Mouse (Mus musculus): ENCODE results near the gene Nanos2. TPM values are rescaled to one million over a fixed set of nuclear protein-coding genes. Genes with fewer than 3 reads are reported as not detected.

Nanos2 gene
- polyA plus RNA-seq, 1 experiment from 2014 or later, result 0.85 TPM

- Histone ChIP-seq H3K4me2 (ENCODE audit: low read length) (peak overlapping the region; percentile 87), H3K4me3 (ENCODE audit: low read length) (0 out of 2 replicates have a peak overlapping the region, but pooled peaks have one; percentile 3), H3K27me3 (replicated peaks; ENCODE audit: control insufficient read depth, insufficient read depth, low read length) (no peaks in the 10 kb centered on the region), H3K36me3 (ENCODE audit: control insufficient read depth, insufficient read depth, low read length) (peaks cover 20% of the 10 kb centered on the region), H3K27ac (ENCODE audit: low read depth, low read length) (no peak overlapping the region), H3K9ac (ENCODE audit: low read depth, low read length) (no peak overlapping the region), H3K9me3 (ENCODE audit: control insufficient read depth, low read length) (no peaks in the 10 kb centered on the region), H3K4me1 (ENCODE audit: control insufficient read depth, insufficient read depth, low read depth, low read length) (peaks cover 34% of the 10 kb centered on the region)
- no peak for ATAC-seq
- WGBS, result 6% methylated on average over 12 of the region's 12 CpGs
Measured at GRCm38 (mm10) chr7:19006476-19006875, 19.3 kb downstream of the Nanos2 start.

GRCm38 (mm10) chr7:19007026-19007977 is 20.1 kb downstream of the Nanos2 start:
- ATAC-seq, result no peak
- Histone ChIP-seq H3K4me3 (ENCODE audit: low read length) (no peak overlapping the region), H3K36me3 (ENCODE audit: control insufficient read depth, insufficient read depth, low read length) (peaks cover 20% of the 10 kb centered on the region), H3K9ac (ENCODE audit: low read depth, low read length) (no peak overlapping the region; the same call in 1 of the 2 replicates), H3K27ac (ENCODE audit: low read depth, low read length) (no peak overlapping the region), H3K4me1 (ENCODE audit: control insufficient read depth, insufficient read depth, low read depth, low read length) (peaks cover 35% of the 10 kb centered on the region), H3K9me3 (ENCODE audit: control insufficient read depth, low read length) (no peaks in the 10 kb centered on the region), H3K4me2 (ENCODE audit: low read length) (peak overlapping the region; percentile 23; the same call in 1 of the 2 replicates), H3K27me3 (replicated peaks; ENCODE audit: control insufficient read depth, insufficient read depth, low read length) (no peaks in the 10 kb centered on the region)
- WGBS, result 77% methylated on average over 13 of the region's 13 CpGs

DNA sequence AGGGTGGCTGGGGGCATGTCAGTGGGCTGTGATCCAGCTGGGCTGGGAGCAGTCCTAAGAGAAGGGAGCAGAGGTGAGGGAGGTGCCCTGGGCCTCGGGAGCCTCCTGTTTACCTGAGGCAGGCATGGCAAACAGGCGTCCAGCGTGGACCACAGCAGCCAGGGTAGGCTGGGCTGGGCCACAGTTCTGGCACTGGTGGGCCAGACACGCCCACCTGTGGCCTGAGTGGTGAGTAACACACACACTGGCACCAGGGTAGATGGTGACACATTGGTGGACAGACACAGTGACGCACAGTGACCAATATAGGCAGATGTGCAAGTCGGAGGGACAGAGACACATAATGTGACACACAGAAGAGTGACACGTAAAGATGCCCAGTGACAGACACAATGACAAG is 23.4 kb downstream of the Nanos2 start:
- Histone ChIP-seq H3K27me3 (replicated peaks; ENCODE audit: control insufficient read depth, insufficient read depth, low read length) (no peaks in the 10 kb centered on the region), H3K4me1 (ENCODE audit: control insufficient read depth, insufficient read depth, low read depth, low read length) (peaks cover 23% of the 10 kb centered on the region), H3K4me2 (ENCODE audit: low read length) (no peak overlapping the region), H3K36me3 (ENCODE audit: control insufficient read depth, insufficient read depth, low read length) (peaks cover 16% of the 10 kb centered on the region), H3K27ac (ENCODE audit: low read depth, low read length) (no peak overlapping the region), H3K4me3 (ENCODE audit: low read length) (no peak overlapping the region), H3K9me3 (ENCODE audit: control insufficient read depth, low read length) (no peaks in the 10 kb centered on the region), H3K9ac (ENCODE audit: low read depth, low read length) (no peak overlapping the region)
- 84% methylated on average over 7 of the region's 7 CpGs for WGBS
- no peak for ATAC-seq

- Histone ChIP-seq H3K4me2 (ENCODE audit: low read length) (peak overlapping the region; percentile 57), H3K9ac (ENCODE audit: low read depth, low read length) (peak overlapping the region; percentile 36), H3K27me3 (replicated peaks; ENCODE audit: control insufficient read depth, insufficient read depth, low read length) (no peaks in the 10 kb centered on the region), H3K27ac (ENCODE audit: low read depth, low read length) (no peak overlapping the region), H3K4me3 (ENCODE audit: low read length) (peak overlapping the region; percentile 5), H3K4me1 (ENCODE audit: control insufficient read depth, insufficient read depth, low read depth, low read length) (peaks cover 9% of the 10 kb centered on the region), H3K9me3 (ENCODE audit: control insufficient read depth, low read length) (no peaks in the 10 kb centered on the region), H3K36me3 (ENCODE audit: control insufficient read depth, insufficient read depth, low read length) (peaks cover 4% of the 10 kb centered on the region; the same call in 1 of the 2 replicates)
- ATAC-seq, result 0 out of 2 replicates have a peak, but pooled peaks have one; percentile 2
- 5% methylated on average over 29 of the region's 31 CpGs for WGBS
Measured at GRCm38 (mm10) chr7:19012025-19012621, 24.9 kb downstream of the Nanos2 start.

DNA sequence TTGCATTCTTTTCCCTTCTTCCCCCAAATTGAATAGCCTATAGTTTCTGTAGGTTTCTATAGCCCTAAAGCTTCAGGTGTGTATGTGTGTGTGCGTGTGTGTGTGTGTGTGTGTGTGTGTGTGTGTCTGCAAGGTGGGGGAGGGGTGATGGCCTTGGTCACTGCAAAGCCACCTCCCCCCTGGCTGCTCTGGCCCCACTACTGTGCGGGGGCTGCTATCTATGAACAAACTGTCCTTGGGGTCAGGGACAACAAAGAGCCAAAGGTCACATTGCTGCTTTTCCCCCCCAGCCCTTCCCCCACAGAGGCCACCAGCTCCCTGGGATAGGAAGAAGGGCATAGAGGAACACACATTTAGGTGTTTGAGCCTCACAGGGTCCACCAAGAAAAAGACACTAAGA is 25.7 kb downstream of the Nanos2 start:
- Histone ChIP-seq H3K27me3 (replicated peaks; ENCODE audit: control insufficient read depth, insufficient read depth, low read length) (no peaks in the 10 kb centered on the region), H3K4me1 (ENCODE audit: control insufficient read depth, insufficient read depth, low read depth, low read length) (peaks cover 7% of the 10 kb centered on the region), H3K27ac (ENCODE audit: low read depth, low read length) (no peak overlapping the region), H3K9ac (ENCODE audit: low read depth, low read length) (no peak overlapping the region), H3K9me3 (ENCODE audit: control insufficient read depth, low read length) (no peaks in the 10 kb centered on the region), H3K36me3 (ENCODE audit: control insufficient read depth, insufficient read depth, low read length) (no peaks in the 10 kb centered on the region), H3K4me3 (ENCODE audit: low read length) (no peak overlapping the region), H3K4me2 (ENCODE audit: low read length) (no peak overlapping the region; the same call in 1 of the 2 replicates)
- no peak for ATAC-seq
- 57% methylated on average over 2 of the region's 2 CpGs for WGBS

DNA sequence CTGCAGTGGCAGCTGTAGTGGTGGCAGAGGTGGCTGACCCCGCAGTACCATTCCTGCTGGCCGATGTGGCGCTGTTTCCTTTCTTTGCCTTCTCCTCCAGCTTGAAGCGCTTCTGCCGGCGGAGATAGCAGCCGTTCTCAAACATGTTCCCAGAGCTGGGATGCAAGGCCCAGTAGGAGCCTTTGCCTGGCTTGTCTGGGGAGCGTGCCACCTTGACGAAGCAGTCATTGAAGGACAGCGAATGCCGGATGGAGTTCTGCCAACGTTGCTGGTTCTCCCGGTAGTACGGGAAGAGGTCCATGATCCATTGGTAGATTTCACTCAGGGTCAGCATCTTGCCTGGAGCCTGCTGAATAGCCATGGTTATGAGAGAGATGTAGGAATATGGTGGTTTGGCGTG is 27.3 kb downstream of the Nanos2 start:
- Histone ChIP-seq H3K36me3 (ENCODE audit: control insufficient read depth, insufficient read depth, low read length) (no peaks in the 10 kb centered on the region), H3K9me3 (ENCODE audit: control insufficient read depth, low read length) (no peaks in the 10 kb centered on the region), H3K27me3 (replicated peaks; ENCODE audit: control insufficient read depth, insufficient read depth, low read length) (no peaks in the 10 kb centered on the region), H3K4me3 (ENCODE audit: low read length) (no peak overlapping the region), H3K27ac (ENCODE audit: low read depth, low read length) (no peak overlapping the region), H3K4me1 (ENCODE audit: control insufficient read depth, insufficient read depth, low read depth, low read length) (peaks cover 7% of the 10 kb centered on the region), H3K9ac (ENCODE audit: low read depth, low read length) (no peak overlapping the region), H3K4me2 (ENCODE audit: low read length) (no peak overlapping the region)
- WGBS, result 53% methylated on average over 15 of the region's 15 CpGs
- no peak for ATAC-seq

- no peak overlapping the region for H3K27ac ChIP-seq (ENCODE audit: low read depth, low read length)
- H3K9ac ChIP-seq (ENCODE audit: low read depth, low read length), result no peak overlapping the region
- H3K27me3 ChIP-seq (replicated peaks; ENCODE audit: control insufficient read depth, insufficient read depth, low read length), result peaks cover 2% of the 10 kb centered on the region
- no peaks in the 10 kb centered on the region for H3K36me3 ChIP-seq (ENCODE audit: control insufficient read depth, insufficient read depth, low read length)
- H3K9me3 ChIP-seq (ENCODE audit: control insufficient read depth, low read length), result no peaks in the 10 kb centered on the region
- 88% methylated on average over 4 of the region's 4 CpGs for WGBS
- H3K4me3 ChIP-seq (ENCODE audit: low read length), result no peak overlapping the region
- ATAC-seq, result no peak
- no peak overlapping the region for H3K4me2 ChIP-seq (ENCODE audit: low read length)
- H3K4me1 ChIP-seq (ENCODE audit: control insufficient read depth, insufficient read depth, low read depth, low read length), result peaks cover 7% of the 10 kb centered on the region
Measured at GRCm38 (mm10) chr7:19016042-19016441, 28.8 kb downstream of the Nanos2 start.

- Histone ChIP-seq H3K27ac (ENCODE audit: low read depth, low read length) (no peak overlapping the region), H3K4me1 (ENCODE audit: control insufficient read depth, insufficient read depth, low read depth, low read length) (no peaks in the 10 kb centered on the region), H3K9ac (ENCODE audit: low read depth, low read length) (no peak overlapping the region), H3K27me3 (replicated peaks; ENCODE audit: control insufficient read depth, insufficient read depth, low read length) (peaks cover 13% of the 10 kb centered on the region), H3K4me3 (ENCODE audit: low read length) (no peak overlapping the region), H3K9me3 (ENCODE audit: control insufficient read depth, low read length) (no peaks in the 10 kb centered on the region), H3K36me3 (ENCODE audit: control insufficient read depth, insufficient read depth, low read length) (no peaks in the 10 kb centered on the region), H3K4me2 (ENCODE audit: low read length) (no peak overlapping the region)
- no peak for ATAC-seq
- WGBS, result 87% methylated on average over 7 of the region's 7 CpGs
Measured at GRCm38 (mm10) chr7:19017909-19018308, 30.7 kb downstream of the Nanos2 start.

- Histone ChIP-seq H3K4me1 (ENCODE audit: control insufficient read depth, insufficient read depth, low read depth, low read length) (peaks cover 13% of the 10 kb centered on the region), H3K9ac (ENCODE audit: low read depth, low read length) (no peak overlapping the region), H3K9me3 (ENCODE audit: control insufficient read depth, low read length) (no peaks in the 10 kb centered on the region), H3K27me3 (replicated peaks; ENCODE audit: control insufficient read depth, insufficient read depth, low read length) (peaks cover 20% of the 10 kb centered on the region), H3K4me3 (ENCODE audit: low read length) (no peak overlapping the region), H3K27ac (ENCODE audit: low read depth, low read length) (no peak overlapping the region), H3K36me3 (ENCODE audit: control insufficient read depth, insufficient read depth, low read length) (no peaks in the 10 kb centered on the region), H3K4me2 (ENCODE audit: low read length) (no peak overlapping the region)
- no peak for ATAC-seq
- WGBS, result 32% methylated on average over 8 of the region's 8 CpGs
Measured at GRCm38 (mm10) chr7:19021048-19021447, 33.8 kb downstream of the Nanos2 start.

All from hindbrain, embryonic 16.5 days (tissue).